19 mouse cellular contexts compared by ENCODE assay signal in genomic region chr3:105374306-105374705, GRCm38 (mm10).
A peak's percentile ranks its signal among the peaks of the same experiment; 100 is the strongest.
DNase-seq lines count a peak whose midpoint lies in the region; ATAC-seq lines count a peak whose summit lies in the region.
"Had no signal": no experiment of that assay in that cellular context is flagged by ENCODE, and none has a peak within 500 bp of the region (broad histone marks: within the 10 kb centered on the region; RNA-seq: fewer than 3 reads in every experiment).

No protein-coding gene starts in this region.

- 78% methylated on average over 1 of the region's 1 CpGs for WGBS in heart, embryonic 16.5 days

- H3K36me3 ChIP-seq in heart, embryonic 16.5 days (ENCODE audit: control insufficient read depth, insufficient read depth), result no peaks in the 10 kb centered on the region
- H3K36me3 ChIP-seq: embryonic facial prominence, embryonic 12.5 days; forebrain, embryonic 15.5 days; G1E; hindbrain, embryonic 12.5 days had no signal

- no peak for ATAC-seq in heart, embryonic 16.5 days (replicated peaks; ENCODE audit: extremely low read depth, insufficient read depth, low FRiP score)
- no peak for ATAC-seq in activated CD4-positive, CD25-positive, alpha-beta regulatory T cell, adult 4 months
- ATAC-seq: CD4-positive, CD25-positive, alpha-beta regulatory T cell, adult 4 months; forebrain, embryonic 15.5 days; hindbrain, embryonic 16.5 days had no signal

- H3K9me3 ChIP-seq in heart, embryonic 16.5 days (replicated peaks; ENCODE audit: control insufficient read depth, low read length), result no peaks in the 10 kb centered on the region
- H3K9me3 ChIP-seq: embryonic facial prominence, embryonic 12.5 days; forebrain, embryonic 15.5 days; G1E; hindbrain, embryonic 12.5 days had no signal

- peak; percentile 74 for DNase-seq in heart, adult 11 months
- DNase-seq in heart, adult 9 months (ENCODE audit: low spot score in 2 of 2), result no peak
- DNase-seq in heart, adult 18-20 months, result no peak
- peak; percentile 29 for DNase-seq in left cerebral cortex, postnatal 4 days
- no peak for DNase-seq in left cerebral cortex, adult 9 months (ENCODE audit: low spot score in 2 of 2)
- DNase-seq: adrenal gland, postnatal 10 days; B cell, adult 2 months; cerebellum, adult 11-12 months; cerebellum, adult 9-10 months; cerebellum, postnatal 25 days; gastrocnemius, postnatal 10 days had no signal

- H3K4me1 ChIP-seq in heart, embryonic 16.5 days (ENCODE audit: control insufficient read depth, insufficient read depth, low read length), result peaks cover 15% of the 10 kb centered on the region

- H3K4me2 ChIP-seq in heart, embryonic 16.5 days (ENCODE audit: low read depth, low read length), result no peak overlapping the region
- H3K4me2 ChIP-seq: embryonic facial prominence, embryonic 12.5 days; forebrain, embryonic 15.5 days; hindbrain, embryonic 12.5 days had no signal

- H3K27ac ChIP-seq in heart, embryonic 16.5 days (ENCODE audit: low read length), result peak overlapping the region; percentile 91
- H3K27ac ChIP-seq: embryonic facial prominence, embryonic 12.5 days; forebrain, embryonic 15.5 days; hindbrain, embryonic 12.5 days had no signal

- no peak overlapping the region; the same call in 1 of the 2 replicates for H3K9ac ChIP-seq in heart, embryonic 16.5 days (ENCODE audit: low read length)
- H3K9ac ChIP-seq: embryonic facial prominence, embryonic 12.5 days; forebrain, embryonic 15.5 days; hindbrain, embryonic 12.5 days had no signal

- no peak overlapping the region for H3K4me3 ChIP-seq in heart, embryonic 16.5 days (ENCODE audit: low read length)
- H3K4me3 ChIP-seq: embryonic facial prominence, embryonic 12.5 days; forebrain, embryonic 15.5 days; hindbrain, embryonic 12.5 days had no signal

- intact Hi-C loops in left cerebral cortex, postnatal 4 days (cut with DNase I), result no loop called here

- no peaks in the 10 kb centered on the region for H3K27me3 ChIP-seq in heart, embryonic 16.5 days (ENCODE audit: control insufficient read depth, insufficient read depth, low read length)
- H3K27me3 ChIP-seq: embryonic facial prominence, embryonic 12.5 days; forebrain, embryonic 15.5 days; hindbrain, embryonic 12.5 days had no signal

Comparison
In these comparisons a context has a peak if more than half of its experiments do, and no peak if none do; other contexts are left out.
1. DNase-seq: peak in heart, adult 11 months (single experiment) and left cerebral cortex, postnatal 4 days (single experiment); none in heart, adult 9 months (0 of 2), heart, adult 18-20 months (0 of 2) and left cerebral cortex, adult 9 months (0 of 2).